Mouse (Mus musculus) right cerebral cortex, postnatal 4 days (tissue): ENCODE data around the gene Gm20388.

Source experiments
- DNase-seq: peaks from one replicate; pipeline ENCODE4 v3.0.0-alpha.2; 2022

The Gm20388 gene

DNA sequence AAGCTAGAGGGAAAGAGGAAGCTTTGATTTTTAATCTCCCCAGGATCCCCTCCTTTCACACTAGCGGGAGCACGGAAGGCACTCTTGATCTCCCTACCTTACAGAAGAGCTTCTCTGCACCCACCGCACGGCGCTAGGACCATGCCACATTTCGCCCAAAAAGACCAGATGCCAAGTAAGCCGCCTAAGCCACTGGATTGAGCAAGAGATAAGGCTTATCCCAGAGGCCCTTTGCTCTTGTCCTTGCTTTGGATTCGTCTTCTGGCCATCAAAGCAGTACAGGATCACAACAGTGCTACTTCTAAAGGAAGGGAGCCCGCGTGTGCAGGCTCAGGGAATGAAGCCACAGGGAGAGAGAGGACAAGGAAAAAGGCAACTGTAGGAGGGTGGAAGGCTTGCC lies 184.2 kb downstream of the Gm20388 start:
- no peak for DNase-seq

DNA sequence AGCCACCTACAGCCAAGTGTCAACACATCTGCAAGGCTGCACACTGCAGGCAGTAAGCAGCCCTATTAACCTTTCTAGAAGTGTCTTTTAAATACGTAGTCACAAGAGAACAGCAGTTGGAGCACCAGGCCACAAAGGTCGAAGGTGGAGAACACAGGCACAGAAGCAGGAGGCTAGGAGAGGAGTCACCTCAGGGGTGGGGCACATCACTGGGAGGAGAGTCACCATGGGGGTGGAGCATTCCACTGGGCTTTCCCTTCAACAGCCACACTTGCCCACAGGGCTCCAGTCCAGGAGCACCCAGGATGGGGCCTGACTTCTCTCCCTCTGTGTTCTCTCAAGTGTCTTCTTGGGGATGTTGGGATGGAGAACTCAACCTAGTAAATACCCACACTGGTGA lies 185.8 kb downstream of the Gm20388 start:
- no peak for DNase-seq

DNA sequence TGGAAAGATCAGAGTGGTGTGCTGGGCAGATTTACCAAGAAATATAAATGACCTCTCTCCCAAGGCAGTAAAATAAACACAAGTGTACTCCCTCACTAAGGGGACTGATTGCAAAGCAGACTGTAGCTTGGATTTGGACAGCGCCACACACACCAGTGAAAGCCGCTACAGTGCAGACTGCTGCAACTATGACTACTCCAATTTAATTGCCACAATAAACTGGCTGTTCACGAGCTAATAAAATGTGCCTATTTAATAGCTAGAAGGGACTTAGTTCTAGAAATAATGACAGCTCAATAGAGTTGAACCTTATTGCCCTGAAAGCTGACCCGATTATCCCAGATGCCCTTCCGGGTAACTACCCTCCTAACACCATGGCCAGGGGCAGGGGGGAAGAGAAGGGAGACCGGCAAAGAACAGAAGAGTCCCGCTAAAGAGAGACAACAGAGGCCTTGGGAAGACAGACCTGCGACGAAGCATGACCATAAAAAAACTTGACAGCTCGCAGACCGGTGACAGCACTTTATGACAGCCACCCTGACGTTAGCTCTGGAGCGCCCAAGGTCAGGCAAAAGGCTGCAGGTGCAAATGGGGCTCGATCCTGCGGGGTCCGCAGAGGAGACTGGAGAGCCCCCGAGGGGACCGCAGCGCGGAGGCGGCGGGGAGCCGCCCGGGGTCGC lies 189.9 kb downstream of the Gm20388 start:
- DNase-seq = no peak

DNA sequence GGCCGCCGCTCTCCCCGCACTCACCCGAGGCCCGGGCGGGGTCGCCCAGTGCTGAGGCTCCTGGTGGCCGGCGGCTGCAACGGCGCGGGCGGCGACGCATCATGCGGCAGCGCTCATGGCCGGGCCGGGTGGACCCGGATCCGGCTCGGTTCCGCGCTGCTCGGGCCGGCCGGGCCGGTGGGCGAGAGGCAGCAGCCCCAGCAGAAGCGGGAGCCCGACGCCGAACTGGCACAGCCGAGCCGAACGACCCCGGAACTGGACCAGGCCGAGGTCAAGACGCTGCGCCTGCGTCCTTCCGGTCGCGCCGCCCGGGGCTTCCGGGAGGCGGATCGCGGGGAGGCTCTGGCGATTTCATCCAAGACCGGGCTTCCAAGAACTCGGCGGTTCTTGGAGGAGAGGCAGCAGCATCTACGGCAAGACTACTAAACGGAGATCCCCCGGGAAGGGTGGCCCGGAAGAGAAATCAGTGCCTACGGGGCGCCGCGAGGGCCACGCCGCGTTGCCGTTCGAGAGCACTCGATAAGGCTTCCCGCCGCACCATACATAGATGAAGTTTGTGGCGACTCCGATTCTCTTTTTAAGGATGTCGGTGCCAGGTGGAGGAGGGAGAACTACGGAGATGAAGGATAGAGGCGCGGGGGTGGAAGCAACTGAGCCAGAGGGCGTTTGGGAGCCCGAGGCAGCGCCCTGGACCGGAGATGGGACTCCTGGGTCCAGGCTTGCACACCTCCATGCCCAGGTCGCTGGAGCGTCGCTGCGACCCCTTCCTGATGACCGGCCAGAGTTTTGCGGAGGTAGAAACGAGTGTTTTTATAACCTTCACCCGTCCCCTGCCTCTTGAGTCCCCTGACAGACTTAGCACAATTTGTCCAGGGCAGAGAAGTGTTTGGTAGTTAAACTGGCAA lies 190.7 kb downstream of the Gm20388 start, which contains the start of gene Zdhhc7:
Gene Zdhhc7, minus strand, starts transcription at position 415 of the 905 bp plus-strand sequence.
- DNase-seq = peak; percentile 81

DNA sequence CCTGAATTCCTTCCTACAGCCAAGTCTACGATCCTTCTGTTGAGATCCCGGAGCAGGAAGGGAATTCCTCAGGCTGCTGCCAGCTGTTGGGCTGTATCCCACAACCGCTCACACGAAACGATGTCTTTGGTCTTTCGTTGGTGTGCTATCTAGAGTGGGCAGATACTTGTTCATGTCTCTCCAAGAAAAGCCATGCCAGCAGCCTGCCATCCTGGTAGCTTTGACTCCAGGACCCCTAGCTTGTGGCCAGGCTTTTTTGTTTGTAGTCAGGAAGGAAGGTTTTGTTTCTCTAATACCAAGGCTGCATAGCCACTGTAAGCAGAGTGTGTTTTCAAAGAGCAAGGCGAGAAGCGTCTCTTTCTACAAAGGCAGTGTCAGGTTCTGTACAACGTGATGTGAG lies 193.3 kb downstream of the Gm20388 start:
- DNase-seq = no peak

DNA sequence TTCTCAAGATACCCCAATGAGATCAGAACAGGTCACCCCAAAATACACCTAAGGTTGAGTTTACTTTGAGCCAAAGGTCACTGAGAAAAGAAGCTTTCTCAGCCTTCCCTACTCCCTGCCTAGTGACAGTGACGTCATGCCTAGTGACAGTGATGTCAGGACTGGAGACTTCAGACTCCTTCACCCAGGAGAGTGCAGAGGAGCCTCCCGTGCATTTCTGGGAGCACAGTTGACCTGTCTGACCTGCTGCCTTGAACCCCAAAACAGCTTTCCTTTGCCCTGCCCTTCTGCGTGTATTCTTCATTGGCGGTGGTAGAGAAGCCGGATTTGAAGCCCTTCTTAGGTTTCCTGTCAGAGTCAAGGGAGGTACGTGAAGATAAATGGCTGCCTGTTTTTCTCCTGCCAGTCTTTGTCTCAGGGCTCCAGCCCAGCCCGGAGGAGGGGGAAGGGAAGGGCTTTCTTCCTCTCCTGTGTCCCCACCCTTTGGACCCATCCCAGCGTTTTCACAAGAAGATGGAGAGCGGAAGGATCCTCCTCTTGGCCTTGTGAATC lies 194.2 kb downstream of the Gm20388 start:
- no peak for DNase-seq

DNA sequence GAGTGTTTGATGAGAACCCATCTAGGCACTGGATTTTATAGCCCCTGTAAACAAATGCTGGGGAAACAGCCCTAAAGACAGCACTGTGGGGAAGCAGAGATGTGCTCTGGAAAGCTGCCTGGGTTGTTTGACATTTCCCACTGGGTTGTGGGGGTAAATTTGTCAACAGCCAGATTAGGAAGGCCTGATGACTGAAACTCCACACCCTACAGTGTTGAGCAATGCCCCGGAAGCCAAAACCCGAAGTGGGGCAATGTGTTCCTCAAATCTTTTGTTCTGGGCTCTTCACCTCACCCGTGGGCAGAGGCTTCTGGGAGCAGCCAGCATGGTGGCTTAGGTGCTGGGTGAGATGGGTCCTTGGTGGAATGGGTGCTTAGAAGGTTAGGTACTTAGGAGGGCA lies 198.5 kb downstream of the Gm20388 start:
- no peak for DNase-seq

DNA sequence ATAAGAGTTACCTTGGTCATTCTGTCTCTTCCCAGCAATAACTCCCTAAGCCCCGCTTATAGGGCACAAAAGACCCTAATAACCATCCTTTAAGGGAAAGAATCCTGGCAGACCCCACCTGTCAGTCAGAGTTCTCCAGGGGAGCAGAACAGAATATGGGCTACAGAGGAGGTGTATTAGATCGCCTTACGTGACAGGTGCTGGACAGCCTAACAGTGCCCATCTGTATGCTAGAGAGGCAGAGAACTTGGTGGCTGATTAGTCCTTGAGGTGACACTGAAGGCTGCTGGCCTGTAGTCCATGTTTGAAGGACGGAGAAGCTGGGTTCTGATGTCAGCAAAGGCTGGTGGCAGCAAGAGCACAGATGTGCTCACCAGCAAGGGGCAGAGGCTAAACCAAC lies 200.3 kb downstream of the Gm20388 start:
- DNase-seq = no peak

DNA sequence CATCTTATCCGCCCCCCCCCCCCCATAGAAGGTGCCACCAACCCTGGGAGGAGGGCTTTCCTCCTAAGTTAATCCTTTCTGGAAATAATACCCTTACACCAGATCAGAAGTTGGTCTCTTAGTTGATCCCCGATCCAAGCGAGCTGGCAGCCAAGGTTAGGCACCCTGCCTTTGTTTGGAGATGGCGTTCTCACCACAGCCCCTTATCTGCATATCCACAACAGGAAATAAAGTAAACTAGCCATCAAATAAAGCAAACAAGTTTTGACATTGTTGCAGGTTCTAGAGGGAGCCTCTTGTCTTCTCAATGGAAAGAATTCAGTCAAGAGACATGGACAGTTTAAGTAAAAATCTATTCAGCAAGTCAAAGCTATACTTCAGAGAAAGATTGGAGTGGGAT lies 200.7 kb downstream of the Gm20388 start:
- no peak for DNase-seq

DNA sequence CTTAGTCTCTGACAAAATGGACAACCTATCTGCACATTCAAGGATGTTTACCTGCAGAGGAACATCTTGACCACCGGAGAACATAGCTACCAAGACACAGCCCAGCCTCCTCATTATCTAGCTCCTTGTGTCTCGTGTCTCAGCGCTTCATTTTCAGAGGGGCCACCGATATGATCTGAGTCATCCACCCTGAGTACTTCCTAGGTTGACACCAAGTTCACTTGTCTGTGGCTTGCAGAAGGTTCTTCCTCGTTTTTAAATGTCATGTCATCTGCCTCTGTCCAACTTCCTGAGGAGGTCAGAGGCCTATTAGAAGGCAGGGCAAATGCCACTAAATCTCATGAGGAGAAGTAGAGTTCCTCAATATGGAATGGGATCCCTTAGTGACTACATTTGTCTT lies 201.9 kb downstream of the Gm20388 start:
- DNase-seq = no peak

DNA sequence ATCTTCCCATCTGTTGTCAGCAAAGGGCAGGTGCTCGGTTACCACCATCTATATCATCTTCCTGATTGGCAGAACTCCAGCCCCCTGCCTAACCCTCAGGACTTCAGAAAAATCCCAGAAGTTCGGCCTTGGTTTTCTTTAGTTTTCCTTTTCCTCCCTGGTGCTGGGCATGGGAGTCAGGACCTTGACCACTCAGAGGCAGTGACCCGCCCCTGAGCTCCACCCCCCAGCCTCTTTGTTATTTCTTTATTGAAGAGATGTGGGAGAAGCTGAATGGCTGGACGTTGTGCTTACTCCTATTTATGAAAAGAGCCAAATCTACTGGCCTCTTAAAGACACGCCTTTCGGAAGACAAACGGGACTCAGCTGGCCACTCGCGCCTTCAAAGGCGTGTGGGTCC lies 202.7 kb downstream of the Gm20388 start:
- no peak for DNase-seq

DNA sequence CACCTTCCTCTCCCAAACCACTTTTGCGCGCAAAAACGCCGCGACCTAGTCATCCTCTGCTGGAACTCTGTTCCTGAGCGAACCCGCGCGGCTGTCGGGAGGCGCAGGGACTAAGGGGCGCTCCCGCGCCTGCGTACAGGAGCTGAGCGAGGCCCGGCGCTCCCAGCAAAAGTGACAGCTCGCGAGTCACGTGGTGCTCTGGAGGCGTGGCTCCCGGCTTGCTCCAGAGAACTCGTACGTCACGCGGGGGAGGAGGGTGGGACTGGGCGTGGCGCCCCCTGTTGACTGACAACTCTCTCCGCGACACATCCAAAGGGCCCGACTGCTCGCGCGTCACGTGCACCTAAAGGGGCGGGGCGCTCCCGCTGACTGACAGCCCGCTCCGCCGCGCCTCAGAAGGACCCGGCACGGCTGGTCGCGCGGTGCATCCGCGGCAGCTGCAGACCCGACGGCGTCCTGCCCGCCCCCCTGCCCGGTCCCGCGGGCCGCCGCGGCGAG lies 203.2 kb downstream of the Gm20388 start, which contains the start of gene 6430548M08Rik:
Gene 6430548M08Rik, plus strand, starts transcription at position 395 of the 498 bp plus-strand sequence.
- peak; percentile 100 for DNase-seq

DNA sequence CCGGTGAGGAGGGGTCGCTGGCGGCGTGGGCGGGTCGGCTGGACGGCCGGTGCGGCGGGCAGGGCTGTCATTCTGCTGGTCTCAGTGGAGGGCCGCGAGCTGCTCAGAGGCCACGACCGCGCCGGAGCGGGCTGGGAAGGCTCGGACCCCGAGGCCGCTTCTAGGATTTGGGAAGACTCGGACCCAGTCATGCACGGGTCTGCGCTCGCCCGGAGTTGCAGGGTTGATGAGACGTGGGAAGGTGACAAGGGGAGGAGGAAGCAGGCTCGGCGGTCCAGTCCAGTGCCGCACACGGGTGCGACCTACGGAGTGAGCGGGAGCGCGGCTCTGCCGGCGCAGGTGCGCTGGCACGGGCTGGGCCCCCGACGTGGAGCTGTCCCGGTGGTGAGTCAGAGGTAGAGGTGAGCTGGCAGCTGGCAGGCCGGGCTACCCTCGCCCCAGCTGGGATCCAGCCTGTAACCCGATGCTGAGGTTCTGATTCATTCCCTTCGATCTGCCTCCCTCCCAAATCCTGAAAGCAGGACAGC lies 203.7 kb downstream of the Gm20388 start:
- no peak for DNase-seq

DNA sequence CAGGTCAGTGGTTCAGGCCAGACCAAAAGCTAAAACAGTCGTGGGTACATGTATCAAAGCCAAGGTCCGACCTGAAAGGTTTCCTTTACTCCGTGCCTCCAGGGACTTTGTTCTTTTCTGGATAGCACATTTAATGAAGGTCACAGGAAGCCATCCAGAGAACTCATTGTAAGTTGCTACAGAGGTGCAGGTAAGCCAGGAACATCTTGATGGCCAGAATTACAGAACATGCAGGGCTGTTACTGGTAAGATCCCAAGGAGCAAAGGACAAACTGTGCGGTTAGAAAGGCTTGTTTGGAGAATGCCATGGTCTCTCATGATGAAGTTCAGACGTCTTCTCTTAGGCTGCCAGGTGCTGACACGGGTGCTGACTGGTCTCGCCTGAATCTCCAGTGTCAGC lies 206.0 kb downstream of the Gm20388 start:
- DNase-seq = no peak

DNA sequence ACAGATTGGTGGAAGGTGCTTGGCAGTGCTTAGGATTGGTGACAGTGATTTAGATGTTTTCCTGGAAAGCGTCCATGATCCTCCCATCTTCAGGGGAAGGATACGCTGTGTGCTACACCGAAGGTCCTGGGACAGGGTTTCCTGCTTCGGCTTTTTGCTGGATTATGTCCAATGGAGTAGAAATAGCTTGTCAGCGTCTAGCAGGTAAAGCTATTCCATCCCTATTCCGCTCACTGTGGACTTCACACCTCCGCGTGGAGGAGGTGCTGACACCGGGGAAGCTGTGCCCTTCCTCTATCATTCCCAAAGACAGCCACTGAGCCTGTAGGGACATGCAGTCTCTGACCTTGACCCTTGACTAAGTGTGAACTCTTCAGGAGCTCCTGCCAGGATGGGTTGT lies 207.5 kb downstream of the Gm20388 start:
- DNase-seq = no peak

DNA sequence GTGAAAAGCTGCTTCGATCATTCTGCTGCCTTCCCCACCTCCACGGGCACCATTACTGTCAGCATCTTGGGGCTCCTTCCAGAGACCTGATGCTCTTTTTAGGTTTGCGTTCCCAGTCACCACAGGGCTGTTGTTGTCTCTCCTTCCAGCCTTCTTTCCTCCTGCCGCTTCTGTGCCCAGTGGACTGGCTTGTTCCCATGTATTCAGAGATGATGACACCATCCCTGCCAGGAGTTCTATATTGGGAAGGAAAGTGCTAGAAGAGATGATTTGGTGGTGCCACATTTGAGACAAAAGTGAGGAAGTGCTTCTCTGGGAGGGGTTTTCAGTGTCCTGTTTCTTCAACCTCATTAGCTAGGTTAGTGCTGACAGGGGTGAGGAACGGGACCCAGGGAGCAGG lies 208.2 kb downstream of the Gm20388 start:
- DNase-seq = no peak

DNA sequence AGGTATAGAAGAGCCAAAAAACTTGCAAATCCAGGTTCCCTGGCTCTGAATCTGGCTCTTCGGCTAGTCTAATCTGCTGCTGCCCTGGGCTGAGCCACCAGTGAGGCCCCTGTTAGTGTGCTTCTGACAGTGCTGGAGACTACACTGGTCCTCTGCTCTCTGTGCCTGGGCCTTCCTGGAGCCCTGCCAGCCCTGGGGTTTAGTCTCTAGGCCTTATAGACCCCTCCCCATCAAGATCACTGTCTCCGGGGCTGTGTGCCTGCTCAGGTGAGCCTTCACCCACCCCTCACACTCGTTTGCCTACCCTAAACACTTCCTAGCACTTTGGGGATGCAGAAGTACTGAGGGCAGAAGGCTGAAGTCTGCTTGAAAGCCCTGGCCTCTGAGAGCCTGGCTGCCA lies 208.8 kb downstream of the Gm20388 start:
- DNase-seq = peak; percentile 38

DNA sequence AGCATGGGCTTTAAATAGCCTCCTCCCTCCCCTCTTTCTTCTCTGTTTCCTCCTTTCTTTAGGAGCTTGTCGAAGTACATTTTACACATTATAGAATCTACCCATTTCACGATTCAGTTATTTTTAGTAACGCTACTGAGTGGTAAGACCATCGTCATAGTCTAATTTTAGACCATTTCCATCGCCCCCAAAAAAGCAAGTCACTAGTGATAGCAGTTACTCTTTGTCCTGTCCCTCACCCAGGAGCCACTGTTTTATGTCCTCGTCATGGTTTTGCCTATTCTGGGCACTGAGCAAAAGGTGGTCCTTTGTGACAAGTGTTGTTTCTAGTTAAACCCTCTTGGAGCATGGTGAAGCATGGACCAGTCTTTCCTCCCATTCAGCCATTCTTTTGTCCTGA lies 209.3 kb downstream of the Gm20388 start:
- no peak for DNase-seq

DNA sequence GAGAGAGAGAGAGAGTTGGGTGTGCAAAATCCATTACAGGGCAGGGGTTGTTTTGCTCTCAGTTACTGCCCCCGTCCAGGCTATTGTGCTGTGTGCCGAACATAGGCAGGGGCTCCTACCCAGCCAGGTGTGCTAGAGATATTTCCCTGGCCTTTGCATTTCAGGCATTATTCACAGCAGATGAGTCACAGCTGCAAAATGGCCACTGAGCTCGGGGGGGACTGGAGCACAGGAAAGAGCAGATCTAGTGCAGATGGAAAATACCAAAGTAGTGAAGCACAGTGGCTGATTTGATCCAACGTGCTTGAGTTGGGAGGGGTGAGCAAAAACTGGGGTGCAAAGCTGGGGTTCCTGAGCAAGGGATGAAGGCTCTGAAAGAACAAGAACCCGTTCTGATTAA lies 210.3 kb downstream of the Gm20388 start:
- DNase-seq = no peak

DNA sequence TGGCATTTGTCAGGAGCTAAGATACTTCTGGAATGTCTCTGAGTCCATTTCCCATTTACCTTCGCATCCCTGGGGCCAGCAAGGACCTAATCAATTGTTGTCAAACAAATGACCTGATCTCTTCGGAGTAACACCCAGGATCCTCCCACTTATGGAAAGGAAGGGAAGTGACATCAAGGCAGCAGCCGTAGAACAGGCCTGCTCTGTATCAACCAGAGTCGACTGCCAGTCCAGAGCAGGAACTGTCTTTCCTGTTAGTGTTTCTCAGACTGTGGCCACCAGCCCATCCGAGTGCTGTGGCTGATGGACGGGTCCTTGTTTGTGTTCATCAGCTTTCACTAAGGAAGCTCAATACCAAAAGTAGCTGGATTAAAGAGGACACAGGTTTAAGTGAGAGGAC lies 213.6 kb downstream of the Gm20388 start:
- DNase-seq = no peak

DNA sequence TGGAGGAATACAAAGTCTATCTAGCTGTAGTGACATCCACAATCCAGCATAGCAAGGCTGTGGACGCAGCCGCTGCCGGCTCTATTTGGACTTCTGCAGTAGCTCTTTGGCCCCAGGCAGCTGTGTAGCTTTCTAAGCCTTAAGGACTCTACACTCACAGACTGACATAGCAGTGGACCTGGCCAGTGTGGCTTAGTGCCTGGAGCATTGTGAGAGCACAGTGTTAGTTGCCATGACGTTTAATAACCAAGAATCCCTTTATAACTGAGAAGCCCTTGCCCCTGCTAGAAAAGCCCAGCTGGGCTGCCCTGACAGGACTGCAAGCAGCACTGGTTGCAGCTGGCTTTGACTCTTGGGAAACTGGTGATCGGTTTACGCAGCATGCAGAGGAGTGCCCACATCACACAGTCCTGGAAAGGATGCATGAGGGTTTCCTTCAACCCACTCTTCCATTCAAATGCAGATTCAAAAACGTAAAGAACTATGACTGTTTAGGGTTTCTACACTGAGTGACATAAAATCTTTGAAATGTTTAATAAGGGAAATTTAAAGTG lies 214.3 kb downstream of the Gm20388 start:
- DNase-seq = no peak

DNA sequence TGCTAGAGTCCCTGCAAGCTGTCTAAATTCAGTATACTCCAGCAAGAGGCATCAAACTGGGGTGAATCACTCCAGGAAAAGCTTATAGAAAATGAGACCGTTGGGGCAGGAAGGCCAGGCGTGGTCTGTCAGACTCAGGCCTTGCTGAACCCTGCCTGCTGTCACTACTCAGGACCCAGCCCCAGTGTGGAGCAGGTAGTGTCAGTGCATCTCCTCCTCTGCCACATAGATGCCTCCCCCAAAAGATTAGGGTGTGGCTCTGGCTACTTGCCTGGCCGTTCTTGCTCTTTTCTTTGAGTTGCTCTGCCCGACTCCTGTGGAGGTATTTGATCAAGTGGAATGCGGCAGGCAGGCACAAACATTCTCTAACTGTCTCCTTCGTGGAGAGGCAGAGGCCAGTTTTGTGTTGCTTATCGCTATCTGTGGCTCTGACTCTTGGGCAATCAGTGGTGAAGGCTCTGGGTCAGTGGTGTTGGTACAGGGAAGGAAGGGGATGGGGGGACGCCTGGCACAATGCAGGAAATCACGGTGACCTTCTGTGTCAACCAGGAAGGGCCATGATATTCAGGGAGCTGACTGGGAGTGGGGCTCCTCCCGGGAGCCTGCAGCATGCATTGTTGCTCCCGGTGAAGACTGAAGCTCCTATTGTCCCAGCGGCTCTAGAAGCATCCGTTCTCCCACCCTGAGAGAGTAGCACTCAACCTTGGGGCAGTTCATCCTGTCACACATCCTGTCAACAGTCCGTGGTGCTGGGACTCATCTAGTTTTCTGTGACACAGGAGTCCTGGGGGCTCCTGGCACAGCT lies 215.9 kb downstream of the Gm20388 start:
- no peak for DNase-seq
